Mouse (Mus musculus): Measurements from ENCODE around the gene Trmo.

The Trmo gene

DNA sequence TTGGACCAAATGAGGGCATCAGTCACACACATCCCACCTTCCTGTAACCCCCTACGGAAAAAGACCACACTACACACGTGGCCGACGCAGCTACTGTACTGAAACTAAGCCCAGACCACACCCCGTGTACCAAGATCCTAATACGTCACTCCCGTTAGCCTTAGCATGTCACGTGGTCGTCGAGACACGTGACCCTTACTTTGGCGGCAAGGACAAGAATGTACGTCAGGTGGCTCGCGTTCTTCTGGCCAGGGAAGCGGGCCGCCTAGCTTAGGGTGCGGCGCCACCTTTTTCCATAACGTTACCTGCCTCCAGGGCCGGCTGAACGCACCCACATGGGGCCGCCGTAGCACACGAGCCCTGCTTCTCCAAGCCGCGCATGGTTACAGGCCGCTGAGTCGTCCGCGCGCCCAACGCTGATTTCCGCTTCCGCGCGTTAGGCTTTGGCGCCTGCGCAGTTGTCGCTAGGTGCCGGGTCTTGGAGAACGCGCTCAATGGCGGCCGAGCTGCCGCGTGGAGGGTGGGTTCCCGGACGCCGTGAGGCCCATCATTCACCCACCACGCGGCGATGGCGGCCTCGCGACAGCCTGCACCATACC is at the start of gene Trmo:
Trmo (minus strand) TSS at position 425 of the 599 bp plus-strand sequence.
- DNase-seq (ENCODE audit: low spot score in 2 of 2) = peak; percentile 89 to 95

- no peak for DNase-seq (ENCODE audit: low spot score in 2 of 2)
These were observed 43.3 kb upstream of the Trmo start for GRCm38 (mm10) chr4:46432339-46433036.

- DNase-seq (ENCODE audit: low spot score in 2 of 2) = peak in 1 of 2 experiments; percentile 43
These were observed 39.8 kb upstream of the Trmo start for GRCm38 (mm10) chr4:46428903-46429499.

DNA sequence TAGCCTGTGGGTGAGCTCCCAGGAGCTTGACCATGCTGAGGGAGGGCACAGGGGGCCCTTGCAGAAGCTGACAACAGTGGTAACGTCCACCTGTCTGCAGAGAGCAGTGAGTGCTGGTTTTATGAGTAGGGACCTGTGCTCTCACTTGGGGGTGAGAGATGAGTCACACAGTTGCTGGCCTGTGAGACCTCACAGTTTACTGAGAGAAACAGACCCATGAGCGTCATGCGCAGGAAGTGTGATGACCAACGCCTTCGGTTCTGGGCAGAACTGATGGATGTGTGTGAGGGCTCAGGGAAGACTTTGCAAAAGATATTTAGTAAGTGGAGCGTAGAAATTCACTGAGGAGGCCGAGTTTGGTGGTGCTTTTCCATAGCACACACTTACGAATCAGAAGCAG is 33.4 kb upstream of the Trmo start:
- no peak for DNase-seq (ENCODE audit: low spot score in 2 of 2)

- DNase-seq (ENCODE audit: low spot score in 2 of 2) = no peak
These were observed 29.6 kb upstream of the Trmo start for GRCm38 (mm10) chr4:46418851-46419250.

GRCm38 (mm10) chr4:46417491-46417890 is 28.3 kb upstream of the Trmo start:
- DNase-seq (ENCODE audit: low spot score in 2 of 2) = no peak

- no peak for DNase-seq (ENCODE audit: low spot score in 2 of 2)
These were observed 24.2 kb upstream of the Trmo start, which contains the start of gene Hemgn for GRCm38 (mm10) chr4:46413406-46413805. TSS of gene Hemgn (minus strand) at chr4:46413506.

GRCm38 (mm10) chr4:46412113-46412512 is 22.9 kb upstream of the Trmo start:
- DNase-seq (ENCODE audit: low spot score in 2 of 2) = no peak

GRCm38 (mm10) chr4:46411489-46411888 is 22.3 kb upstream of the Trmo start:
- no peak for DNase-seq (ENCODE audit: low spot score in 2 of 2)

DNA sequence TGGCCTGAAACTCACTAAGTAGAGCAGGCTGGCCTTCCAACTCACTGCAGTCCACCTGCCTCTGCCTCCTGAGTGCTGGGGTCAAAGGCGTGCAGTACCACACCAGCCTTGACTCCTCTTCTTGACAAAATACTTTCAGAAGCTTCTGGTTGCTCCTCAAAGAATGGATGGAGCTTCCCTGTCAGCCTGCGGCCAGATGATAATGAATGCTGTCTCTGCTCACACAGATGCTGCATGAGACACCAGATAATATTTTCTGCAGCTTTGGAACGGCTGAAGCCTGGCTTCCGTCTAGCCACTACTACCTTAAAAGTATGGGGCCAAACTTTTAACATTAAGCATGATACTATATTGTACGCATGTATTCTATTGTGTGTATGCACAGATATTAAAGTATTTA is 21.4 kb upstream of the Trmo start:
- DNase-seq (ENCODE audit: low spot score in 2 of 2) = no peak

GRCm38 (mm10) chr4:46406966-46407703 is 17.9 kb upstream of the Trmo start:
- DNase-seq (ENCODE audit: low spot score in 2 of 2) = no peak

GRCm38 (mm10) chr4:46404042-46404795 is 15.0 kb upstream of the Trmo start:
- no peak for DNase-seq (ENCODE audit: low spot score in 2 of 2)

DNA sequence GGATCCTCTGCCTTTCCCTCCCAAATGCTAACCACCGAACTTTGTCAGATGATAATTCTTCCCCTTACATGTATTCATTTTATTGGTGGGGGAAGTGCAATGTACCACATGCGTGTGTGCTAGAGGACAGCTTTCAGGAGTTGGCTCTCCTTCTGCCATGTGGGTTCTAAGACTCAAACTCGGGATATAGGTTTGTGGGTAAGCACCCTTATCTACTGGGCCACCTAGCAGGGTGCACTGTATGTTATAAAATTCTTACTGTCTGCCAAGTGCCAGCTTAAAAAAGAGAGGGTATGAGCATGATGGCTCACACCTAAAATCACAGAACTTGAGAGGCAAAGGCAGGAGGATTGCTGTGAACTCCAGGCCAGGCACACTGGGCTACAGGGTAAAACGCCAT is 9.6 kb upstream of the Trmo start:
- DNase-seq (ENCODE audit: low spot score in 2 of 2) = no peak

DNA sequence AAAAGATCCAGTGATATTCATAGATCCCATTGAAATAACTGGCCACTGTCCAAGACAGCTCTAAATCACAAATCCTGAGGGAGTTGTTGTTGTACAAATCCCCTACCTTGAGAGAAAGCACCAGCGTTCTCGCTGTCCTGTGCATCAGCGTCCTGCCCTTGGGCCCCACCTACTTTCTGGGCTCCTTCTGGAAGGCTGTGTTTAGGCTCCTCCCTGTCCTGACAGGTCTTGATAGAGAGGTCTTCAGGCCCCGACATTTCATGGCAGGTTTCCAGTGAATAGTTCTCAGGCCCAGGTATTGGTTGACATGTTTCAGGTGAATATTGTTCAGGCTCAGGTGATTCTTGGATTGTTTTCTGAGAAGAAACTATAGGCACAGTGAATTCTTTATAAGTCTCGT is 6.5 kb upstream of the Trmo start:
- no peak for DNase-seq (ENCODE audit: low spot score in 2 of 2)

- no peak for DNase-seq (ENCODE audit: low spot score in 2 of 2)
These were observed 5.2 kb upstream of the Trmo start for GRCm38 (mm10) chr4:46394388-46394787.

DNA sequence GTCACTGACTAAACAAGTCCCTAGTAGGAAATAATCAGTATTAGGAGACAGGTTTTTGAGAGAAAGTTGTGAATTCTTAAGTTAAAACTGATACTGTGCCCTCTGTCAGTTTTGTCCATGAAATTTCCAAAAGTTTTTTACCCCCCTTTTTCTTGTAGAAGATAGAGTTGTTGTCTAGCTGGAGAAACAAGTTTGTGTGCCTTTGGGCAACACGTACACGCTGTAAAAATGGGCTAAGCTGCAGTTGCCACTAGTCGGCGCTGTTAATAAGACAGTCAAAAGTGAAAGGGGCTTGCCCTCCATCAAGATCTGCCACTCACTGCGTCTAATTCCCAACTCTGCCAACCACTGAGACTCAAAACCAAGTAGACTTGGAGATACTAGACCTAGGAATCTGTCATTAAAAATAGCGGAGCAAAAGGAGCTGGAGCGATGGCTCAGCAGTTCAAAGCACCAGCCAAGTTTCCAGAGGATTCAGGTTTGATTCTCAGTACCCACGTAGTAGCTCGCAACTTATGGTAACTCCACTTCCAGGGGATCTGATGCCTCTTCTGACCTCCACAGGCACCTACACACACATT is 1.2 kb upstream of the Trmo start:
- peak; percentile 42 to 65 for DNase-seq (ENCODE audit: low spot score in 2 of 2)

GRCm38 (mm10) chr4:46389612-46390341 is 540 bp upstream of the Trmo start:
- no peak for DNase-seq (ENCODE audit: low spot score in 2 of 2)

DNA sequence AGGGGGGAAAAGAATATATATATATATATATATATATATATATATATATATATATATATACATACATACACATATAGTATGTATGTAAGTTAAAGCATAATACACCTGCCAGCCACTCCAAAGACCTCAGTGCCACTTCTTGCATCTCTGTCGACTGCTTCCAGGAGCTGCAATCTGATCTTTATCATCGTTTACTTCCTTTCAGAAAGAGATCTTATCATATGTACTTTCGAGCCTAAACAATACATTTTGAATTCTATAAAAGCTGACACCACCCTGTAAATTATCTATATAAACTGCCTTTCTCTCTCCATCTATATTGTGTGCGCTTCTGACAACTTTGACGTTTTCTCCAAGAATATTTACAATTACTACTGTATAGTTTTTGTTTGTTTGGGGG is 681 bp downstream of the Trmo start:
- DNase-seq (ENCODE audit: low spot score in 2 of 2) = no peak

DNA sequence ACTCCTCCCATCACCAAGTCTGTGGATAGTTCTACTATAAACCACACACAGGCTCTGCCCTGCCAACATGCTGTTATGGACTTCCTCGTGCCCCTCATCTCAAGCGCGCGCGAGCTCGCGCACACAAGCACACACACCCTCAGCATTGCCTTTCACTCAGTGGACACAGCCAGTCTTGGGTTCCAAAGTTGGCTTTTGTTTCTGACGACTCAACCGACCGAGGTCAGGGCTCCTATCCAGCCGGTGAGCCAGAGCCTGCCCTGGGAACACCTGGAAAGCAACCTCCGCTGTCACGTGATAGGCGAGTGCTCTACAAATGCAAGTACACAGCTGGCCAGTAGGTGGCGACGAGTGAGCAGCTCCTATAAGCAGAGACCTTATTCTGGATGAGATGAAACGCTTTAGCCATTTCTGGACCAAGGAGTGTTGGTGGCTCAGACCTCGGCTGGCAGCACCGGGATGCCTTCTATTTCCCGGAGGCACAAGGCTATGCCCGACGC is 14.3 kb downstream of the Trmo start:
- peak; percentile 45 to 85 for DNase-seq (ENCODE audit: low spot score in 2 of 2)

GRCm38 (mm10) chr4:46374455-46374854 is 14.8 kb downstream of the Trmo start:
- DNase-seq (ENCODE audit: low spot score in 2 of 2) = no peak

Data from left cerebral cortex, adult 9 months (tissue).